Mouse (Mus musculus): ENCODE measurements around the gene Tmem270.

Gene Tmem270

GRCm38 (mm10) chr5:134887447-134888335, 18.8 kb downstream of the Tmem270 start:
- in situ Hi-C loops (cut with MboI, MseI): no loop called here

- in situ Hi-C loops (cut with MboI, MseI): no loop called here
Observed at GRCm38 (mm10) chr5:134883077-134883476, 23.5 kb downstream of the Tmem270 start.

GRCm38 (mm10) chr5:134876801-134877200, 29.7 kb downstream of the Tmem270 start:
- in situ Hi-C loops (cut with MboI, MseI): no loop called here

GRCm38 (mm10) chr5:134875245-134875644, 31.3 kb downstream of the Tmem270 start:
- in situ Hi-C loops (cut with MboI, MseI): no loop called here

GRCm38 (mm10) chr5:134873956-134874879, 32.3 kb downstream of the Tmem270 start:
- in situ Hi-C loops (cut with MboI, MseI): no loop called here

GRCm38 (mm10) chr5:134873034-134873433, 33.5 kb downstream of the Tmem270 start:
- in situ Hi-C loops (cut with MboI, MseI): no loop called here

- in situ Hi-C loops (cut with MboI, MseI): no loop called here
Observed at GRCm38 (mm10) chr5:134872597-134872996, 33.9 kb downstream of the Tmem270 start.

GRCm38 (mm10) chr5:134868506-134868905, 38.0 kb downstream of the Tmem270 start:
- in situ Hi-C loops (cut with MboI, MseI): no loop called here

- in situ Hi-C loops (cut with MboI, MseI): no loop called here
Observed at GRCm38 (mm10) chr5:134867320-134868144, 39.0 kb downstream of the Tmem270 start.

- in situ Hi-C loops (cut with MboI, MseI): no loop called here
Observed at GRCm38 (mm10) chr5:134865158-134865557, 41.4 kb downstream of the Tmem270 start.

- in situ Hi-C loops (cut with MboI, MseI): loop anchor here (5.0 kb wide), 1 partner anchor 70 kb away; no protein-coding TSS in a partner anchor
Observed at GRCm38 (mm10) chr5:134861902-134862497, 44.5 kb downstream of the Tmem270 start.

- in situ Hi-C loops (cut with MboI, MseI): no loop called here
Observed at GRCm38 (mm10) chr5:134859193-134859592, 47.3 kb downstream of the Tmem270 start.

- in situ Hi-C loops (cut with MboI, MseI): no loop called here
Observed at GRCm38 (mm10) chr5:134858378-134858777, 48.2 kb downstream of the Tmem270 start.

GRCm38 (mm10) chr5:134852873-134853272, 53.7 kb downstream of the Tmem270 start:
- in situ Hi-C loops (cut with MboI, MseI): no loop called here

Data from T-helper 2 cell (primary cell).